Mouse (Mus musculus) ES-E14 (cell line): ENCODE results near the gene Inpp5b. TPM values are rescaled to one million over a fixed set of nuclear protein-coding genes. Genes with fewer than 3 reads are reported as not detected.

Experiments
- DNase-seq: peaks from one replicate; pipeline ENCODE4 v3.0.0-alpha.2; 2013; ENCODE audit warnings: low read depth, low spot score
- H3K27ac ChIP-seq: 2 replicates; pipeline ENCODE4 v1.5.1; 2012; ENCODE audit warnings: low read depth, mild to moderate bottlenecking, low read length, moderate library complexity, mixed read lengths; ENCODE audit not compliant: poor library complexity, insufficient read depth, severe bottlenecking
- H3K36me3 ChIP-seq: 2 replicates; pipeline ENCODE4 v1.6.1; 2012; ENCODE audit warnings: mild to moderate bottlenecking, low read length, moderate library complexity, mixed read lengths; ENCODE audit not compliant: control insufficient read depth, poor library complexity, insufficient read depth, severe bottlenecking
- H3K4me1 ChIP-seq, 2 experiments: fragments of 150-350 bp in 1 of 2; sonication (generic) in 1 of 2; 2 replicates each; pipeline ENCODE4 v1.6.1; 2012; ENCODE audit warnings: low read length in 2 of 2, mild to moderate bottlenecking in 1 of 2, mixed read lengths in 1 of 2; ENCODE audit not compliant: control insufficient read depth in 2 of 2, insufficient read depth in 2 of 2, poor library complexity in 1 of 2
- H3K4me3 ChIP-seq, 2 experiments: fragments of 150-350 bp in 1 of 2; sonication (generic) in 1 of 2; 2 replicates each; pipeline ENCODE4 v1.5.1; 2012; ENCODE audit warnings: low read length in 2 of 2, low read depth in 1 of 2, mild to moderate bottlenecking in 1 of 2, mixed read lengths in 1 of 2; ENCODE audit not compliant: insufficient read depth in 1 of 2, poor library complexity in 1 of 2, severe bottlenecking in 1 of 2
- H3K9ac ChIP-seq: 2 replicates; pipeline ENCODE4 v1.6.1; 2012; ENCODE audit warnings: low read depth, mild to moderate bottlenecking, low read length, mixed read lengths; ENCODE audit not compliant: poor library complexity, insufficient read depth, severe bottlenecking
- H3K9me3 ChIP-seq: fragments of 150-350 bp; sonication (generic); 2 replicates; pipeline ENCODE4 v1.6.1; 2012; ENCODE audit warnings: low read depth, mild to moderate bottlenecking, low read length; ENCODE audit not compliant: control insufficient read depth, insufficient read depth
- CHD2 ChIP-seq: IDR thresholded peaks from 2 replicates; pipeline ENCODE4 v1.6.1; 2014; ENCODE audit warnings: mild to moderate bottlenecking, low read depth, low read length, inconsistent platforms
- HCFC1 ChIP-seq: IDR thresholded peaks from 2 replicates; pipeline ENCODE4 v1.6.1; 2012; ENCODE audit warnings: low read length, inconsistent platforms, borderline replicate concordance; ENCODE audit not compliant: insufficient read depth
- MAFK ChIP-seq: IDR thresholded peaks from 2 replicates; pipeline ENCODE4 v1.6.1; 2014; ENCODE audit warnings: mild to moderate bottlenecking, low read depth, low read length, inconsistent platforms; ENCODE audit not compliant: insufficient read depth
- ZC3H11A ChIP-seq: IDR thresholded peaks from 2 replicates; pipeline ENCODE4 v1.6.1; 2012; ENCODE audit warnings: low read depth, mild to moderate bottlenecking, inconsistent platforms, low read length, borderline replicate concordance
- ZNF384 ChIP-seq: IDR thresholded peaks from 2 replicates; pipeline ENCODE4 v1.6.1; 2012; ENCODE audit warnings: low read depth, low read length, inconsistent platforms
- in situ Hi-C, 2 experiments: fragments of 600-800 bp; cut with MboI; formaldehyde crosslinking; loops; one replicate each; pipeline ENCODE4 v1.15.1; 2025; ENCODE audit warnings: low sequenced_read_pairs in 2 of 2, inconsistent platforms in 1 of 2; ENCODE audit not compliant: unreplicated experiment in 2 of 2
- total RNA-seq: library from RNA; depleted of rRNA; stranded (reverse); fragments of 300-350 nt; gene quantifications from 2 replicates; pipeline ENCODE4 v1.2.3, GENCODE M21; 2012; rRNA removed

Inpp5b gene
- total RNA-seq, result 12.6 and 14.0 TPM in 2 replicates

DNA sequence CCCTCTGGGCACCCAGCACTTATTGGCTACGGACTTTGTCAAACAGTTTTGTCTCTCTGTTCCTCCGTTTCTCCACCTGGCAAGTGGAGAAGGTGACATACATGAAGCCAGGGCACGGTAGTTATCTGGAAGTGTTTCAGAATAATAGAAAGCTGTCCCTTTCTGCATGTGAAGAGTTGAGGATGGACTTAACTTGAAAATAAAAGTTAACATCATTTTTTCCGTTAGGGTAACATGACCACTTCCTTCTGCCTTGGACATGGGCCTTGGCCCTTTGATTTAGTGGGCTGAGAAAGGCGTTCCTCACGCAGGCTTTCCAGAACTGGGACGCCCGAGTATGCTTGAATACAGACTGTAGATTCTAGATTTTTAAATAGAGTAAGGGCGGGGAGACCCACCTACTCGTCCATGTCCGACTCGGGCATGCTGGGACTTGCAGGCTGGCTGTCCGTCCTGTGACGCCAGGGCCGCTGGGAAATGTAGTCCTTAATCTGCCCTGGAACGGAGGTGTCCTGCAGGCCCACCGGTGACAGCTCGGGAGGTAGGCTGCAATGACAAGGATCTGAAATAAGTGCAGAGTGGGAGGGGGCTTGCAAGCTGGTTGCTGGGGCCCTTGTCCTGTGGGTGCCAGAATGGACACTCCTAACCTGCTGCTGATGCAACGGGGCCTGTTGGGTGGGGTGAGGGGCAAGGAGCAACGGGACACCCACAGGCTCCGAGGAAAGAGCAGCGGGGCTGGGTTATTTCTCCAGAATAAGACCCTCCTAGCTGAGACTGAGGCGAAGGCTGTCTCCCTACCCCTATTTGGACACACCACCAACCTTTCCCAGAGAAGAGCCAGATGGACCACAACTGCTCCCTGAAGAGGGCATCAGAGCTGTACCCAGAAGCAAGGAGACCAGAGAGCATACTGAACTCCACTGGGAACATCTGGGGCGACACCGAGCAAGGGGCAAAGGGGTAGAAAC, at the start of gene Inpp5b:
TSS of gene Inpp5b (plus strand) at position 475 of the 968 bp plus-strand sequence.
- Histone ChIP-seq H3K36me3 (no peaks in the 10 kb centered on the region), H3K27ac (no peak within 1 kb of the TSS), H3K4me3 (peak within 1 kb of the TSS; percentile 39 to 80), H3K9ac (peak within 1 kb of the TSS; percentile 6), H3K9me3 (no peaks in the 10 kb centered on the region), H3K4me1 (peaks cover 2 to 10% of the 10 kb centered on the region in 2 experiments; a peak in 1 of 4 replicates)
- DNase-seq, result peak; percentile 30
- TF ChIP-seq CHD2 (no peak), ZC3H11A (0 out of 2 replicates have a peak, but pooled peaks have one; percentile 7), HCFC1 (peak; percentile 95), ZNF384 (no peak), MAFK (no peak)
- in situ Hi-C loops, result no loop called here

DNA sequence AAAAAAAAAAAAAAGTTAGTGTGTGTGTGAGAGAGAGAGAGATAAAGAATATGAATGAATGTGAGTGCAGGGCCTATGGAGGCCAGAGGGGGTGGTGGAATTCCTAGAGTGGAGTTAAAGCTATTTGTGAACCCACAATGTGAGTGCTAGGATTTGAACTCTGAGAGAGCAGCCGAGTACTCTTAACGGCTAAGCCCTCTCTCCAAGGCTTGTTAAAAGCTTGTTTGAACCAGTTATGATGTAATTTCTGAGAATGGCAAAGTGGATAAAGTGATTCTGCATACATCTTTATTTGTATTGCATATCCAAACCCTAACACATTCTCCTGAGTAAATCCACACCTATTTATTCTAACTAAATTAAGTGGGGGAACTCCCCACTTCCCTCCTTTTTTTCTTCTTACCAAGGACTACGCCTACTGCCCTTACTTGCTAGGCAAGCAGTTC, 49.2 kb upstream of the Inpp5b start:
- in situ Hi-C loops, result loop anchor here in 1 of 2 experiments (25.0 kb wide), 1 partner anchor 755 kb away; no protein-coding TSS in a partner anchor
- Histone ChIP-seq H3K9me3 (no peaks in the 10 kb centered on the region), H3K36me3 (0 out of 2 replicates have a peak, but pooled peaks cover 2% of the 10 kb centered on the region), H3K4me1 (peaks cover 0 to 4% of the 10 kb centered on the region in 2 experiments; a peak in 1 of 4 replicates), H3K9ac (peak overlapping the region; percentile 93; the same call in 1 of the 2 replicates), H3K27ac (no peak overlapping the region), H3K4me3 (peak overlapping the region; percentile 90 to 95)
- DNase-seq, result no peak
- TF ChIP-seq ZNF384 (no peak), ZC3H11A (no peak), MAFK (no peak), HCFC1 (no peak), CHD2 (no peak)

DNA sequence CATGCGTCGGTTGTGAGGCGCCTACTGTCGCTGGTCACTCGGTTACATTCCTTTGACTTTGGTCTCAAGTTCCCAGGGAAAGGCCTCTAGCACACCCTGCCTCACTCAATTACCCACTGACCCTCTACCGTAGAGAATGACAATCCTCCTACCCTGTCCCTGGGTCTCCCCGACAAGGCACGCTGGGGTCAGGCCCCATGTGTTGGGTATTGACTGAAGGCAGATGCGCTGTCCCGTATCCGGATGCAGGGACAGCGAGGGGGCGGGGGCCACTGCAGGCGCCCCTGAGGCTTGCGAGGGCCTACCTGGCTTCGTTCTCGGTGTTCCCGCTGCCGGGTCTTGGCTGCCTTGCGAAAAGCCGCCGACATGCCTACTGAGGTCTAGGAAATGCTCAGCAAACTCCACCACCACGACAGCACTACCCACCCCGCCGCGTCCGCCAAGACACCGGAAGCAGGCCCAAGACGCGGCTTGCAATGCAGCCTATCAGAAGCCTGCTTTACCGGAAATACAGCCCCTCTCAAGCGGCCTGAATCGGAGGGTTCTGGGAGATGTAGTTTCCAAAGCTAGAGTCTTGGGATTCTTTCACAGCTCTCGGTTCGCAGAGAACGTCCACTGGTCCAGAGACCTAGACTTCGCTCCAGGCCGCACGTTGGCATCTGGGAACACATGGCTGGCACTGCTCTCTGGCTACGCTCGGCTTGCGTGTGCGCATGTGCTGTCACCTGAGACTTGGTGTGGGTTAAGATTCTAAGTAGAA, 48.3 kb upstream of the Inpp5b start, which contains the start of gene Utp11:
TSS of gene Utp11 (minus strand) at position 466 of the 760 bp plus-strand sequence.
- TF ChIP-seq ZC3H11A (no peak), CHD2 (peak; percentile 58; the same call in 1 of the 2 replicates), HCFC1 (peak; percentile 96)
- Histone ChIP-seq H3K4me1 (peaks cover 0 to 4% of the 10 kb centered on the region in 2 experiments; a peak in 1 of 4 replicates), H3K36me3 (0 out of 2 replicates have a peak, but pooled peaks cover 2% of the 10 kb centered on the region), H3K9ac (peak within 1 kb of the TSS; percentile 93), H3K4me3 (peak within 1 kb of the TSS; percentile 90 to 95), H3K27ac (no peak within 1 kb of the TSS), H3K9me3 (no peaks in the 10 kb centered on the region)
- in situ Hi-C loops, result loop anchor here in 1 of 2 experiments (25.0 kb wide), 1 partner anchor 756 kb away; no protein-coding TSS in a partner anchor
- DNase-seq, result peak; percentile 75

DNA sequence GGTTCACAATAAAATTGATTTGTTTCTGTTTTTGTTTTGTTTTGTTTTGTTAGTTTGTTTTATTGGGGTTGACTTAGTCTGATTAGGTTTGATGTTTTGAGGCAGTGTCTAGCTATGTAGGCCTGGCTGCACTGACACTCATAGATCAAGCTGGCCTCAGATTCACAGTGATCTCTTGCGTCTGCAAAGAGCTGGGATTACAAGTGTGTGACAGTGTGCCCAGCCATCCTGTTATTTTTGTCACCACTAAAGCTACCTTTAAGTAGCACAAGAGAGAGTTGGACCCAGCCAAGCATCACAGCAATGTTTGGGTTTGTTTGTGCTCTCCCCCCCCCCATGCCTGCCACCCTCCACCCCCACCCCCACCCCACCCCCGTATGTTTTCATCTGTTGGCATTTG, 47.1 kb upstream of the Inpp5b start:
- H3K4me3 ChIP-seq, result no peak overlapping the region
- no peaks in the 10 kb centered on the region for H3K9me3 ChIP-seq
- 0 out of 2 replicates have a peak, but pooled peaks cover 2% of the 10 kb centered on the region for H3K36me3 ChIP-seq
- no peak for DNase-seq
- TF ChIP-seq CHD2 (no peak), MAFK (no peak), HCFC1 (no peak), ZNF384 (no peak)
- H3K4me1 ChIP-seq, result peaks cover 0 to 4% of the 10 kb centered on the region in 2 experiments; a peak in 1 of 4 replicates
- in situ Hi-C loops, result loop anchor here in 1 of 2 experiments (25.0 kb wide), 1 partner anchor 757 kb away; no protein-coding TSS in a partner anchor
- no peak overlapping the region for H3K9ac ChIP-seq
- H3K27ac ChIP-seq, result no peak overlapping the region
